10 mouse cellular contexts compared by ENCODE assay signal in the genomic region with DNA sequence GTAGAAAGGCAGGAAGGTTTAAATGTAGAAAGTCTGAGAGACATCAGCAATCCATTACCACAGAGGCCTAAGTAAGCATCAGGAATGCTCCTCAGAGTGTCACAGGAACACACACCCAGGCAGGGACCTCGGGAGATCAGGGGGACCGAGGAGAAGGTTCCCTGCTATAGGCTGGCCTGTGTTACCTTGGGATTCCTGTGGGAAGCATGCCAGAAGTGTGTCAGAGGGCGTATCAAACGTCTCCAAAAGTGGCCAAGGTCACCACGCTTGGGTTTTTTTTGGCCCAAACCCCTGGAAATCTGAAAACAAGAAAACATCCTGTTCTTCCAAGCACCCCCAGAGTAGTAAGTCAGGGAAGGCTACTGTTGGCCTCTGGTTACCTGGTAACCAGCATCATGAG. TPM values are rescaled to one million over a fixed set of nuclear protein-coding genes. Genes with fewer than 3 reads are reported as not detected.
DNase-seq lines count a peak whose midpoint lies in the region.
"Had no signal": no experiment of that assay in that cellular context is flagged by ENCODE, and none has a peak within 500 bp of the region (broad histone marks: within the 10 kb centered on the region; RNA-seq: fewer than 3 reads in every experiment).

Gene Gm4871, minus strand, starts transcription at position 364 of the 400 bp plus-strand sequence.

- DNase-seq in adrenal gland, adult (ENCODE audit: inconsistent age in 2 of 2, low spot score in 1 of 2) = peak; percentile 47 to 74
- DNase-seq in adrenal gland, adult 8-10 months = peak; percentile 34
- peak; percentile 67 for DNase-seq in adrenal gland, postnatal 14 days
- DNase-seq in adrenal gland, postnatal 36 days = peak; percentile 42 to 48
- DNase-seq in heart, adult 9 months (ENCODE audit: low spot score in 2 of 2) = peak; percentile 5 to 12
- peak; percentile 45 for DNase-seq in testis, postnatal 10 days (ENCODE audit: low spot score)

RNA-seq across cellular contexts. Expression of gene Gm4871, which starts in this region (rescaled TPM):
- total RNA-seq in adrenal gland, adult 8-10 months (2022) = not detected
- not detected in 2 replicates for total RNA-seq in adrenal gland, postnatal 14 days (2021)
- not detected for total RNA-seq in adrenal gland, postnatal 36 days (2021)
- total RNA-seq: adrenal gland, postnatal 4 days; CH12.LX; common myeloid progenitor, adult 5-6 weeks; G1E had no signal

Comparison
In these comparisons a context has a peak if more than half of its experiments do, and no peak if none do; other contexts are left out.
1. Peak in every context shown above with its lines: DNase-seq.
2. Peak in DNase-seq in adrenal gland, adult 8-10 months; RNA of the gene not detected or under 1 TPM.
3. Peak in DNase-seq in adrenal gland, postnatal 14 days; RNA of the gene not detected or under 1 TPM.
4. Peak in DNase-seq in adrenal gland, postnatal 36 days; RNA of the gene not detected or under 1 TPM.
5. DNase-seq: peak in every context shown above with its lines; median percentile 67 in adrenal gland, postnatal 14 days; 60 in adrenal gland, adult; 45 in adrenal gland, postnatal 36 days; 45 in testis, postnatal 10 days; 34 in adrenal gland, adult 8-10 months; 8 in heart, adult 9 months.